Mouse (Mus musculus): ENCODE measurements around the gene Kcnd3. TPM values are rescaled to one million over a fixed set of nuclear protein-coding genes. Genes with fewer than 3 reads are reported as not detected.

Gene Kcnd3
- polyA plus RNA-seq, 1 experiment from 2014 or later, result 0.02 TPM

- Histone ChIP-seq H3K4me3 (ENCODE audit: low read depth, low read length) (no peak overlapping the region), H3K9me3 (ENCODE audit: low read length) (no peaks in the 10 kb centered on the region), H3K27me3 (ENCODE audit: insufficient read depth, low read length) (no peaks in the 10 kb centered on the region), H3K4me1 (ENCODE audit: insufficient read depth) (no peaks in the 10 kb centered on the region), H3K9ac (replicated peaks) (no peak overlapping the region), H3K36me3 (replicated peaks; ENCODE audit: insufficient read depth, low read length) (no peaks in the 10 kb centered on the region), H3K27ac (ENCODE audit: low read depth) (no peak overlapping the region), H3K4me2 (ENCODE audit: low read depth, low read length) (no peak overlapping the region)
- TF ChIP-seq CTCF (IDR thresholded peaks at IDR 0.05; ENCODE audit: low read depth), result no peak
- TF ChIP-seq EP300 (IDR thresholded peaks at IDR 0.05; ENCODE audit: low read depth), result no peak
- ATAC-seq (no peak), DNase-seq (no peak)
- WGBS (ENCODE audit: insufficient replicate concordance), result 85% methylated on average over 1 of the region's 1 CpGs
Measured at GRCm38 (mm10) chr3:105544106-105544505, 92.0 kb downstream of the Kcnd3 start.

GRCm38 (mm10) chr3:105546611-105547071 is 94.5 kb downstream of the Kcnd3 start:
- no peak for DNase-seq
- WGBS (ENCODE audit: insufficient replicate concordance), result 54% methylated on average over 13 of the region's 13 CpGs

GRCm38 (mm10) chr3:105548074-105548771 is 96.1 kb downstream of the Kcnd3 start:
- ATAC-seq, result no peak
- no peak overlapping the region for H3K4me2 ChIP-seq (ENCODE audit: low read depth, low read length)
- TF ChIP-seq EP300 (IDR thresholded peaks at IDR 0.05; ENCODE audit: low read depth), result no peak
- no peak for TF ChIP-seq CTCF (IDR thresholded peaks at IDR 0.05; ENCODE audit: low read depth)
- no peaks in the 10 kb centered on the region for H3K9me3 ChIP-seq (ENCODE audit: low read length)
- no peaks in the 10 kb centered on the region for H3K4me1 ChIP-seq (ENCODE audit: insufficient read depth)
- H3K4me3 ChIP-seq (ENCODE audit: low read depth, low read length), result no peak overlapping the region
- H3K27me3 ChIP-seq (ENCODE audit: insufficient read depth, low read length), result no peaks in the 10 kb centered on the region
- no peak overlapping the region for H3K9ac ChIP-seq (replicated peaks)
- no peaks in the 10 kb centered on the region for H3K36me3 ChIP-seq (replicated peaks; ENCODE audit: insufficient read depth, low read length)
- no peak overlapping the region for H3K27ac ChIP-seq (ENCODE audit: low read depth)
- no peak for DNase-seq
- 58% methylated on average over 11 of the region's 11 CpGs for WGBS (ENCODE audit: insufficient replicate concordance)

More at GRCm38 (mm10) chr3:105546611-105547071, 94.5 kb downstream of the Kcnd3 start:
- no peak for TF ChIP-seq CTCF (IDR thresholded peaks at IDR 0.05; ENCODE audit: low read depth)
- TF ChIP-seq EP300 (IDR thresholded peaks at IDR 0.05; ENCODE audit: low read depth), result no peak
- Histone ChIP-seq H3K4me2 (ENCODE audit: low read depth, low read length) (no peak overlapping the region), H3K9ac (replicated peaks) (no peak overlapping the region), H3K9me3 (ENCODE audit: low read length) (no peaks in the 10 kb centered on the region), H3K4me1 (ENCODE audit: insufficient read depth) (no peaks in the 10 kb centered on the region), H3K27me3 (ENCODE audit: insufficient read depth, low read length) (no peaks in the 10 kb centered on the region), H3K36me3 (replicated peaks; ENCODE audit: insufficient read depth, low read length) (no peaks in the 10 kb centered on the region), H3K27ac (ENCODE audit: low read depth) (no peak overlapping the region), H3K4me3 (ENCODE audit: low read depth, low read length) (no peak overlapping the region)
- ATAC-seq, result no peak

GRCm38 (mm10) chr3:105559456-105559855 is 107.3 kb downstream of the Kcnd3 start:
- DNase-seq, result no peak

GRCm38 (mm10) chr3:105566973-105567372 is 114.8 kb downstream of the Kcnd3 start:
- H3K9me3 ChIP-seq (ENCODE audit: low read length), result no peaks in the 10 kb centered on the region
- WGBS (ENCODE audit: insufficient replicate concordance), result 77% methylated on average over 8 of the region's 8 CpGs
- H3K9ac ChIP-seq (replicated peaks), result no peak overlapping the region
- DNase-seq (no peak), ATAC-seq (no peak)
- H3K27me3 ChIP-seq (ENCODE audit: insufficient read depth, low read length), result no peaks in the 10 kb centered on the region
- no peak overlapping the region for H3K4me3 ChIP-seq (ENCODE audit: low read depth, low read length)
- H3K36me3 ChIP-seq (replicated peaks; ENCODE audit: insufficient read depth, low read length), result no peaks in the 10 kb centered on the region
- H3K4me2 ChIP-seq (ENCODE audit: low read depth, low read length), result no peak overlapping the region
- TF ChIP-seq CTCF (IDR thresholded peaks at IDR 0.05; ENCODE audit: low read depth) (no peak), EP300 (IDR thresholded peaks at IDR 0.05; ENCODE audit: low read depth) (no peak)
- H3K4me1 ChIP-seq (ENCODE audit: insufficient read depth), result no peaks in the 10 kb centered on the region
- H3K27ac ChIP-seq (ENCODE audit: low read depth), result no peak overlapping the region

More at GRCm38 (mm10) chr3:105559456-105559855, 107.3 kb downstream of the Kcnd3 start:
- Histone ChIP-seq H3K27me3 (ENCODE audit: insufficient read depth, low read length) (no peaks in the 10 kb centered on the region), H3K36me3 (replicated peaks; ENCODE audit: insufficient read depth, low read length) (no peaks in the 10 kb centered on the region), H3K27ac (ENCODE audit: low read depth) (no peak overlapping the region), H3K4me1 (ENCODE audit: insufficient read depth) (no peaks in the 10 kb centered on the region), H3K9me3 (ENCODE audit: low read length) (no peaks in the 10 kb centered on the region), H3K4me2 (ENCODE audit: low read depth, low read length) (no peak overlapping the region), H3K4me3 (ENCODE audit: low read depth, low read length) (no peak overlapping the region), H3K9ac (replicated peaks) (no peak overlapping the region)
- no peak for ATAC-seq
- 21% methylated on average over 2 of the region's 2 CpGs for WGBS (ENCODE audit: insufficient replicate concordance)
- no peak for TF ChIP-seq EP300 (IDR thresholded peaks at IDR 0.05; ENCODE audit: low read depth)

- 63% methylated on average over 4 of the region's 4 CpGs for WGBS (ENCODE audit: insufficient replicate concordance)
- TF ChIP-seq CTCF (IDR thresholded peaks at IDR 0.05; ENCODE audit: low read depth), result no peak
- TF ChIP-seq EP300 (IDR thresholded peaks at IDR 0.05; ENCODE audit: low read depth), result no peak
- no peak for ATAC-seq
Measured at GRCm38 (mm10) chr3:105567472-105567871, 115.3 kb downstream of the Kcnd3 start.

More at GRCm38 (mm10) chr3:105567472-105567871, 115.3 kb downstream of the Kcnd3 start:
- Histone ChIP-seq H3K27me3 (ENCODE audit: insufficient read depth, low read length) (no peaks in the 10 kb centered on the region), H3K9ac (replicated peaks) (no peak overlapping the region), H3K27ac (ENCODE audit: low read depth) (no peak overlapping the region), H3K4me1 (ENCODE audit: insufficient read depth) (no peaks in the 10 kb centered on the region), H3K4me3 (ENCODE audit: low read depth, low read length) (no peak overlapping the region), H3K36me3 (replicated peaks; ENCODE audit: insufficient read depth, low read length) (no peaks in the 10 kb centered on the region), H3K4me2 (ENCODE audit: low read depth, low read length) (no peak overlapping the region), H3K9me3 (ENCODE audit: low read length) (no peaks in the 10 kb centered on the region)
- DNase-seq, result no peak

Measured in liver, postnatal 0 days (tissue).